Mouse (Mus musculus) adrenal gland, adult 2 months (tissue): Measurements from ENCODE around the gene Col12a1. TPM values are rescaled to one million over a fixed set of nuclear protein-coding genes. Genes with fewer than 3 reads are reported as not detected.
"Not testable (repeated sequence)": the region's sequence is repeated elsewhere in the genome, so short reads cannot be mapped to it uniquely, and the experiment has no call there.

Source experiments
- DNase-seq: peaks from one replicate; pipeline ENCODE4 v3.0.0; 2021
- polyA plus RNA-seq: library from polyadenylated mRNA; depleted of rRNA; stranded (reverse); fragments of >200 nt; gene quantifications from 2 replicates; pipeline ENCODE4 v1.2.3, GENCODE M21; 2012
- total RNA-seq, 2 experiments: library from RNA; stranded (reverse); gene quantifications; 2 replicates each; pipeline ENCODE4 v1.2.3; 2021

Col12a1 gene
- total and polyA plus RNA-seq, 3 experiments = 8.3 to 17.1 (median 10.7) TPM

DNA sequence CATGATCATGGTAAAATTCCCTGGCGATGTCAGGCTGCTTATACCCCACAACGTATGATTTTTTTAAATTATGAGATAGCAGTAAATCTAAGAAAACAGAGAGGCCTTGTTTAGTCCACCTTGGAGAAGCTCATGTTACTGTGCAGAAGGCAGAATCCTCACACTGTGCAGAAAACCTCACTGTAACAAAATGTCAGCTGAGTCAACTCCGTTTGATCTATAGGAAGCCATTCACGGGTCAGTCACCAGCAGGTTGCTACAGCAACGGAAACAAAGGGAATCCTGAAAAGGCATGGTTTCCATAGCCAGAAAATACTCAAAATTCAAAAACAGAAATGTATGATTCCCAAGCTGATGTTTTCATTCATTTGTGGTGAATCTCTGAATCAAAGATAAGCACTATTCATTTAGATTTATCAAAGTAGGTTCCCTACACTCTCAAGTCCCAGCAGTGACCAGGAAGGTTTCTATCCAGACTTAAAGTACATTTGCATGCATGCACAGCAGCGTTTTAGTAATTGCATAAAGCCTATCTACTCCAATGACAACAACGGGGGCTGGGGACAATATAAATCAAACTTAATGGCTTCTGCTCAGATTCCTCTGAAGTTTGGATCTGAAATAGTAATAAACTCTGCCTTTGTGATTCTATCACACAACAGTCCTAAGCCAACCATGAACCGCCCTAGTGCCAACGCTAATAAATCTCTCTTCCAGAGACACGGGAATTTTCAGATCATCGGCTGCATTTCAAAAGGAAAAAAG is 28.7 kb downstream of the Col12a1 start:
- no peak for DNase-seq

DNA sequence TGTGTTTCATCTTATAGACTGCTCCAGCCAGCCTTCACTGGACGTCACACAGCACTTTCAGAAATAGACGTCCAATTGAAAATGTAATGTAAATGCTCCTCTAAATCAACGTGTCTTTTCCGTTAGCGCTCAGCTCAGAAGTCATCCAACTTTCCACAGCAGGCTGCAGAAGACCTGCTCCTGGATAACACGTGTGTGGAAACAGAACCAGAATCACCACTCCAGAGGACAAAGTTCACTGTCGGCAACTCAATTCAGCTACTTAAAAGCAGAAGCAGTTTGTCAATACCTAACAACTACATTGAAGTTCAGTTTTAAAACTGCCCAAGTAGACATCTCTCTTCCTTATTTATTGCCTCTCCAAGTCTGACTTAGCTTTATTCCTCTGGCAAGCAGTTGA is 29.3 kb downstream of the Col12a1 start:
- no peak for DNase-seq

DNA sequence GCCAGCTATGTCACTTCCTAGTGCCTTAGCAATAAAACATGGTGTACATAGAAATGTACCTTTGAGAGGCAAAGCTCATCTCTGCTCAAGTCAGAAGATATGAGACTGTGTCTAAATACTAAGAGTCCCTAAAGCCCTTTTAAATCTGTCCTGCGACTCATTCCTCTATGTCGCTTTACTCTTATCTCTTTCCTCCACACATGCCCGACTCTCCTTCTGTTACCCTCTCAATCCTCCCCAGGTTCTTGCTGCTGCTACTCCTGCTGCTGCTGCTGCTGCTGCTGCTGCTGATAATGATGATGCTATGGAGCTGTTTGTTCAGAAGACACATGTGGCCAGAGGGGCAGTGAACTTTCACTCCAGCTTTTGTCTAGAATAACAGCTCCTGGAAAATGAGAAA is 31.4 kb downstream of the Col12a1 start:
- no peak for DNase-seq

- DNase-seq = no peak
Measured at GRCm38 (mm10) chr9:79686049-79686448, 32.6 kb downstream of the Col12a1 start.

DNA sequence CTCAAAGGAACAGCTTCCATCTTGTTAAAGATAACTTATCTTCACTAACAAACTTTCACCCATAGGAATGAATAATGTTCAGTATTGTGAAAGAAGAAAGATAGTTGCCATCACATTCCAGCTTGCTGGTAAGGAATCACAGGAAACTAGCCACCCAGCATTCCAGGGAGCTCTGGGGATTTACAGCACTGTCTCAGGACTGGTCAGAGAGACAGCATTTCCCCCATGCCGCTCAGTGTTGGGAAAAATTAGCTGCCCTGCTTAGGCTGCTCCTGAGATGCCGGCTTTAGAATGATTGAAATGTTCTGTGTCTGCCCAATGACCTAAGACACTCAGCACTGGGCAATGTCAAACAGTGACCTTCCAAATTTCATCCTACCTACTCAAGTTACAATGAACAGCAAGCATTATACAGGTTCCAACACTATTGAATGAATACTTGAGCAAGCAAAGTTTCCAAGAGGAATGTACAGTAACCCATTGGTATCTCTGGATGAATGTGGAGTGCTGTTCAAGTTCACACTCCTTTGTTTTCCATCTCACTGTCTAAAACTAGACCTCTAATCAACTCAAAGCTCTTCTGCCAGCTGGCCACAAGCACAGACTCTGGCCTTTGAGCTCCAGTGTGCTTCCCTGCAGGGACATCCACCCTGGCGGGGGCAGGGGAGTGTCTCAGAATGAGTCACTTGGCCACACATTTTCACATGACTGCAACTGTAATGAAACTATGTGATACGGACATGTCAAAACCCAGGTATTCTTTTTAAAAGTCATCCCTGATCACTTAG is 38.0 kb downstream of the Col12a1 start:
- DNase-seq = peak; percentile 44

DNA sequence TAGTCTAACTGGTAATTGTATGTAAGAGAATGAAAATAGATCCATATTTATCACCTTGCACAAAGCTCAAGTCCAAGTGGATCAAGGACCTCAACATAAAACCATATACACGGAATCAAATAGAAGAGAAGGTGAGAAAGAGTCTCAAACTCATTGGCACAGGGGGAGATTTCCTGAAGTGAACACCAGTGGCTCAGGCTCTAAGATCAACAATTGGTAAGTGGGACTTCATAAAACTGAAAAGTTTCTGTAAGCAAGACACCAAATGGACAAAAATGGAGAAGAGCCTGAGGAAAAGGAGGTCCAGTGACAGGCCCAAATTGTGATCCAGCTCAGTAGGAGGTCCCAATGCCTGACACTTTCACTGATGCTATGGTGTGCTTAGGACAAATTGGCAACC is 49.8 kb downstream of the Col12a1 start:
- DNase-seq = not testable (repeated sequence)

DNA sequence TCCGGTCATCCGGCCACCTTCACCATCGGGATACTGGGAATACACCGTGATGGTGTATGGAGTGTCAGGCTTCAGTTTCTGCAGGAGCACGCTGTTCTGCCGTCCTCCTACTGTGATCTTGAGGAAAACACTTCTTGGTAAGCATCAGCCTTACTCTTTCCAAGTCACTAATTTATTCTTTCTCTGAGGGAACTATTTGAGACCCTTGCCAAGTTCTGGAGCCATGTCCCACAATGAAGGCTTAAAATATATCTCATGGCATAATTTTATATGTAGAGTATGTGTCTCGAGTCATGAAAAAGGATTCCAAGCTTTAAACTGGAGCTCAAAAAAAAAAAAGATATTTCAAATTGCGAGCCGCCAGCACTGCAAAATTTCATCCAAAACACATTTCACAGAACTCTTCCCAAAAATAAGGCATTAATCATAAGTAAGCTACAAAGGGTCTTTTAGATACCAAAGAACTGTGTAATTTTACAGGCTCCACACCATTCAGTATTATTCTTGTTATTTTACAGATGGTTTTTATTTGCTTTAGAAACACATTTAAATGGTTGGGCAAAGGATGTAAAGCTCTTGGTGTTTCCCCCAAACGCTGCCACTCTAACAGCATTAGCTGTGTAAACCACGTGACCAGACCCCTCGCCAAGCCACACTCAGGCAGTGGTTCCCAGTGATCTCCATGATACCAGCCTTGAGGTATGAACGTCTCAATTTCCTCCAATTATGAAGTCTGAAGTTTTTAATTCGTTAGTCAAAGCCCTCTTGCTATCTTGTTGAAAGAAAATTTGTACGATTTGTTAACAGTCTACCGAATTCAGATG is 65.1 kb downstream of the Col12a1 start:
- no peak for DNase-seq

DNA sequence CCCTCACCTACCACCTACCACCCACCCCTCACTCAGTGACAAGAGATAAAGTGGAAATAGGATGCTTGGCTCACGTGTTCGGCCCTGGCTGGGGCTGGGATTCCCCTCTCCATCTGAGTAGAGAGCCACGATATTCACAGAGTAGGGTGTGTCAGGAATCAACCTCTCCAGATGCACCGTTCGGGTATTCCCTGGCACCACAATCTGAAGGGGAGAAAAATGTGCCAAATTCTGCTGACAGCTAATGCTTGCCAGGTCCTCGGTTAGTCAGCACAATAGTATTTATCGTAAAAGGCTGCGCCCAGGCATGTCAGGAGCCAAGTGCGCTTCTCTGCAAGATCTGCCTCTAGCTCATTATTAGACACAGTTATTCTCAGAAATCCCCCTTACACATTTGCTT is 70.0 kb downstream of the Col12a1 start:
- DNase-seq = no peak

DNA sequence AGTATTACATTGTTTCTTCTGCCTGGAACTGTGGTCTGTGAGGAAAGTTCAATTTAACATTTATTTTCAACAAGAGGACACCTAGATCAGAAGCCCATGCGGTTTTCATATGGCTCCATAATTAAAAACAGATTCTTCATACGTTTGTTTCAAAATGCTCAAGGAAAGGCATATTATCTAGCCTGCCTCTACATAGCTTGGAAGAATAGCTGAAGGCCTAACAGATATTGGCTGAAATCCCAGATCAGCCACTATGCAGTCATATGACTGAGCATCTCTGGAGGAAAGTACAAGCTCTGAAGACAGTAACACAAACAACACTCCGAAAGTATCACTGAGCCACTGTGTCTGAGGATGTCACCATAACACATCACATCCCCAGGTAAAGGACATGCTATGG is 72.9 kb downstream of the Col12a1 start:
- DNase-seq = no peak

- DNase-seq = no peak
Measured at GRCm38 (mm10) chr9:79639430-79640090, 79.1 kb downstream of the Col12a1 start.

GRCm38 (mm10) chr9:79637879-79638278 is 80.8 kb downstream of the Col12a1 start:
- DNase-seq = peak; percentile 6

DNA sequence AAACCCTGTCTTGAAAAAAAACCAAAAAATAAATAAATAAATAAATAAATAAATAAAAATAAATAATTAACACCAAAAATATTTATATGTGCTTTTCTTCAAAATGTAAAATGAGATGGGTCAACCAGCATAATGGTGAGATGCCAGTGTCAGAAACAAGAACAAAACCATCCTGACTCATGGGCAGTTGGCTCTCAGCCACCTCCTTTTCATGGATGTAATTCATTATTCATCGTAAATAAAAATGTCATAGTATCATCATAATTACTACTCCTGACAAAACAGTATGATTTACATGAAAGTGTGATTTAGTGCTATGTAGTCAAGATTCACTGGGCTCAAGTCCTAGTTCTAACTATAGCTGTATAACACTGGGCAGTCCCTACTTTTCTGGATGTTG is 84.6 kb downstream of the Col12a1 start:
- DNase-seq = no peak

DNA sequence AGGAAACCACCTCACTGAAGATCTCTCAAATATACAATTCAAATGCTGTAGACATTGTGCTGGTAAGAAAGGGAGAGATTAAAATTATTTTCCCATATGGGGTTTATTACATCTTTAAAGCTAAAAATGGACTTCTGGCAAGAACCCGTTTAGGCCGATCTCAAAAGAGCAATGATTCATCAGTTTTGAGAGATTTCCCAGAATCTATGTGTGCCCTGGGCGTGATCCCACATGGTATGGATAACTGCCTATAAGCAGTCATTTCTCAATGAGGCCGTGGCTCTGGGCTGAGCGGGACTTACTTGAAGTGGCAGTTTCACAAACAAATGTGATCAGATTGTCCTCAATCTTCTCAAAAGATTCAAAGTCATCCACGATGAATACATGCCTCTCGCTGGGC is 87.4 kb downstream of the Col12a1 start:
- DNase-seq = no peak

GRCm38 (mm10) chr9:79618839-79619597 is 99.6 kb downstream of the Col12a1 start:
- DNase-seq = no peak

GRCm38 (mm10) chr9:79617336-79617735 is 101.3 kb downstream of the Col12a1 start:
- no peak for DNase-seq

- no peak for DNase-seq
Measured at GRCm38 (mm10) chr9:79616040-79616439, 102.6 kb downstream of the Col12a1 start.

DNA sequence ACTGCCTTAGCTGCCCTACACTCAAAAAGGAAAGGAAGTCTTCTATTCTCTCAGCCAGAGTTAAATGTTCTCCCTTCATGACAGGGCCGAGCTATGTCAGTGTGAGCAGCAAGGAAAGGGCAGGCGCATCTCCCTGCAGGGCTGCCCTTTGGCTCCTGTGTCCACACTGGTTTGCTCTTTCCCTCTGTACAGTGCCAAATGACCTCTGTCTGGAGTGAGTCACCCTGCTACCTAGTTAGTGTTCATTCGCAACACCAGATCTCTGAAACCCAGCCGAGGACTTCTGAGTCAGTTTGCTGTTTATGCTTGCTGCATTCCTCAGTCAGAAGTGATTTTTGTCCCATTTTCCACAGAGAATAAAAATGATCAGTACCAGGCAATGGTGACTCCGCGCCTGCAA is 108.3 kb downstream of the Col12a1 start:
- peak; percentile 88 for DNase-seq

GRCm38 (mm10) chr9:79609661-79610060 is 109.0 kb downstream of the Col12a1 start:
- peak; percentile 25 for DNase-seq

- no peak for DNase-seq
Measured at GRCm38 (mm10) chr9:79608795-79609194, 109.8 kb downstream of the Col12a1 start.

DNA sequence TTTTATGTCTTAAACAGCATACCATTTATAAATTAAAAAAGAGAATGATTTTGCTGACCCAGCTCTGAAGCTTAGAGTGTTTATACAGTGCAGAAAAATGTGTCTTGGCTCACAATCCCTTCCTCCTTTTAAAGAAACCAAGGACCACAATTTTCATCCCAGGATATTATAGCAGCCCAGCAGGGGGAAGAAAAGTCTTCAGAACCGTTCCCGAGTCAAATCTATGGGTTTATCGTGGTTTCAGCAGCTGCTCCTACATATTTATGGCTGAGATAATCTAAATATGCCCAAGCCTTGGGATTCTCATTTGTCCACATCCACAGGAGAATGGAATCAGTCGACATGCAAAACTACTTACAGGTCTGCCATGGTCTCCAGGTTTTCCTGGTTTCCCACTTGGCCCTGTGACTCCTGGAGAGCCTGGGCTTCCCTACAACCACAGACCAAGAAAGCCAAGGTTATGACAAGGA is 110.5 kb downstream of the Col12a1 start:
- DNase-seq = no peak

DNA sequence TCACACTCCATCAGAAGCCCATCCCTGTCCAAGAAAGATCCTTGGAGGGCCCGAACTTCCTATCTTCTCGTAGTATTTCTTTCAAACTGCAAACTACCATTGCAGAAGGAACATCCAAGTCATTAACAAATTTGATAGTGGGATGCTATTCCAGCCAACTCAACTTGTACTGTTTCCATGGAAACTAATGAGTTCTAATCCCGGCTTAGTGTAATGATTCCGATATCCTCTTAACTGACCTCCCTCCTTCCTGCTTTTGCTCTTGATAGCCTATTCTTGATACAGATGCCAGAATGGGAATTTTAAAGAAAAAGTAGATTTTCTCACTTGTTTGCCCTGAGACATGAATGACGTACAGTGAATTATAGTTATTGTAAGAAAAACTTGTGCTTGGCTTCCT is 112.5 kb downstream of the Col12a1 start:
- DNase-seq = no peak
